Mouse (Mus musculus) ES-E14 (cell line): ENCODE data around the gene Mcfd2.

Experiments
- HCFC1 ChIP-seq: IDR thresholded peaks from 2 replicates; pipeline ENCODE4 v1.6.1; 2012; ENCODE audit warnings: low read length, inconsistent platforms, borderline replicate concordance; ENCODE audit not compliant: insufficient read depth
- MAFK ChIP-seq: IDR thresholded peaks from 2 replicates; pipeline ENCODE4 v1.6.1; 2014; ENCODE audit warnings: mild to moderate bottlenecking, low read depth, low read length, inconsistent platforms; ENCODE audit not compliant: insufficient read depth
- ZC3H11A ChIP-seq: IDR thresholded peaks from 2 replicates; pipeline ENCODE4 v1.6.1; 2012; ENCODE audit warnings: low read depth, mild to moderate bottlenecking, inconsistent platforms, low read length, borderline replicate concordance
- ZNF384 ChIP-seq: IDR thresholded peaks from 2 replicates; pipeline ENCODE4 v1.6.1; 2012; ENCODE audit warnings: low read depth, low read length, inconsistent platforms

DNA sequence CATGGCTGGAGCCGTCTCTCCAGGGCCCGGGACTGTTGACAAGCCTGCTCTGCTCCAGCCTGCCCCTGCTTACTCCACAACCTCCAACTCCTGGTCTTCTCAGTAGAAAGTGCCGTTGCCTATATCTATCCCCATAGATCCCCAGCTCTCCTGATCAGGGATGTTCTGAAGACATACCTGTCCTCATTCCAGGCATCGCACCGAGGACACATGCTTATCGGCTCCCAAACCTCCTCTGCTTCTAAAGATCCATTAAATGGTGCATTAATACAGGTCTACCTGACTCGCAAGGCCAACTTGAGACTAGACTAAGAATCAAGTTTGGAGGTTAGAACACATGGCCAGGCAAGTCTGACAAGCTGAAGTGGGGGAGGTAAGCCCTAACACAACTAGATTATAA is 51.2 kb downstream of the Mcfd2 start:
- no peak for TF ChIP-seq ZC3H11A
- no peak for TF ChIP-seq MAFK
- no peak for TF ChIP-seq ZNF384
- TF ChIP-seq HCFC1 = no peak
